Mouse (Mus musculus): ENCODE measurements around the gene Ccr1. TPM values are rescaled to one million over a fixed set of nuclear protein-coding genes. Genes with fewer than 3 reads are reported as not detected.
"Not testable (repeated sequence)": the region's sequence is repeated elsewhere in the genome, so short reads cannot be mapped to it uniquely, and the experiment has no call there.

Gene Ccr1
- polyA plus RNA-seq, 1 experiment from 2014 or later = 1.9 TPM

DNA sequence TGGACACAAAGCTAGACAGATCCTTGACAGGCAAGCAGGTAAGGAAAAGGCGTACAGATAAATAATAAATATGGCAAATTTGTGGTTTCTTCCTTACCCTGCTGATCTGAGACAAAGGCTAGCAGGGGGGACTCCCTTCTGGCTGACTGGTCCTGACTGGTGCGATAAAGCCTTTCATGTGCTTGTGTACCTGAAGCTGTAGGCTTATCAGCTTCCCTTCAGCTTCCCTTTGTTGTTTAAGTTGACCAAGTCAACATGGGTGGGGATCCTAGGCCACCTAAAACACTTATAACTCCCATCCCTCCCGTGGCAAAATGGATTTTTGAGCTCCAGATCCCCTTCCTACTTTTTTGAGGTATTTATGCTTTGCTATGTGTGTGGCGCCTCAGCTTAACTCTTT lies 13.4 kb upstream of the Ccr1 start:
- Histone ChIP-seq H3K4me2 (no peak overlapping the region), H3K36me3 (no peaks in the 10 kb centered on the region), H3K27ac (no peak overlapping the region), H3K4me1 (replicated peaks) (no peaks in the 10 kb centered on the region), H3K9ac (no peak overlapping the region), H3K27me3 (no peaks in the 10 kb centered on the region), H3K4me3 (no peak overlapping the region), H3K9me3 (replicated peaks) (no peaks in the 10 kb centered on the region)
- no peak for ATAC-seq (replicated peaks; ENCODE audit: insufficient number of reproducible peaks, insufficient read depth, low FRiP score, low read depth)
- WGBS = 63% methylated on average over 4 of the region's 4 CpGs

DNA sequence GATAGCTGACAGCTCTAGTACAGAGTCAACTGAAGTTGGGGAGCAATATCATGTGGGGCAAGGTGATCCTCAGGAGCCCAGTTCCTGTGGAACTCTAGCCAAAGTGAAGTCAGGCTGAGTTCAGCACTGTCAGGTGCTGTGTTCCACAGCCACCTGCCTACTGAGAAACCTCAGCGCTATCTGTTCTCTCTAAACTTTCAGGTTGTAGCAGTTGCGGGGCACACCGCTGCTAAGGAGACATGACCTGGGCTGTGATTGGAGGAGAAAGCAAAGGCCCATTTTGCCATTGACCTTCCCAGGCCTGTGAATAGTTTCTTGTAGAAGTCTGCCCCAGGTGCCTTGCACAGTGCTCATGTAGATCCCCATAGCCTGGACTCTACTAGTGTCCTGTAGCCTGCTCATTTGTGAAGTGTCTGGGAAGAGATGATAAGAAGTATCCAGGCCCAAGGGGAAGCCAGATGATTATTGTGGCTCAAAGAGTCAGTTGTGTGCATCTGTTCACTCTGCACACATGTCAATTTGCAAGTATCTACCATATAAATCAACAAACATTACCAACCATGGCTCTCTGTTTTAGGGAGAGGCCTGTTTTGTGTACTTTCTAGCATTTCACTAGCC lies 12.5 kb upstream of the Ccr1 start:
- H3K4me3 ChIP-seq; H3K4me1 ChIP-seq (replicated peaks); H3K9ac ChIP-seq; H3K27me3 ChIP-seq; H3K4me2 ChIP-seq; H3K36me3 ChIP-seq; H3K27ac ChIP-seq; H3K9me3 ChIP-seq (replicated peaks); ATAC-seq (replicated peaks; ENCODE audit: insufficient number of reproducible peaks, insufficient read depth, low FRiP score, low read depth): not testable (repeated sequence)
- WGBS = no CpG with 5 or more reads among the region's 3 CpGs

DNA sequence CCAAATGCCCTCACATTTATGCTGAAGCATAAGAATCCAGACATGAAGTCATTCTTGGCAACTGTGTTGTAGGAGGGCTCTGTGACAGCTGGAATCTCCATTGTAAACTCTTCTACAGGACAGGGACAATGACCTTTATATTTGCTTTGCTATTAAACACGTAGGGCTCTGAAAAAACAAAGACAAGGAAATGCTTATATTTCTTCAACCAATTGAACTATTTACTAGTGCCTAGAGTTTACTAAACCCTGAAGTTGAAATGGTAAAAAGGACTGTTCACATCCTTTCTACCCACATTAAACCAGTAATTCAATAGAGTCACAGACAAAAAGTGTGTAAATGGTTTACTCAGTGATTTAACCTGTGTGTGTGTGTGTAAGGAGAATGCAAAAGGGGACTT lies 9.8 kb upstream of the Ccr1 start, which contains the start of gene Ccr1l1:
Gene Ccr1l1 (minus strand): TSS at position 101 of the 400 bp plus-strand sequence.
- Histone ChIP-seq H3K4me1 (replicated peaks) (no peaks in the 10 kb centered on the region), H3K27ac (no peak within 1 kb of the TSS), H3K9ac (no peak within 1 kb of the TSS), H3K36me3 (no peaks in the 10 kb centered on the region), H3K9me3 (replicated peaks) (no peaks in the 10 kb centered on the region), H3K4me2 (no peak within 1 kb of the TSS), H3K27me3 (no peaks in the 10 kb centered on the region), H3K4me3 (no peak within 1 kb of the TSS)
- WGBS = 47% methylated on average over 1 of the region's 1 CpGs
- ATAC-seq (replicated peaks; ENCODE audit: insufficient number of reproducible peaks, insufficient read depth, low FRiP score, low read depth) = no peak

DNA sequence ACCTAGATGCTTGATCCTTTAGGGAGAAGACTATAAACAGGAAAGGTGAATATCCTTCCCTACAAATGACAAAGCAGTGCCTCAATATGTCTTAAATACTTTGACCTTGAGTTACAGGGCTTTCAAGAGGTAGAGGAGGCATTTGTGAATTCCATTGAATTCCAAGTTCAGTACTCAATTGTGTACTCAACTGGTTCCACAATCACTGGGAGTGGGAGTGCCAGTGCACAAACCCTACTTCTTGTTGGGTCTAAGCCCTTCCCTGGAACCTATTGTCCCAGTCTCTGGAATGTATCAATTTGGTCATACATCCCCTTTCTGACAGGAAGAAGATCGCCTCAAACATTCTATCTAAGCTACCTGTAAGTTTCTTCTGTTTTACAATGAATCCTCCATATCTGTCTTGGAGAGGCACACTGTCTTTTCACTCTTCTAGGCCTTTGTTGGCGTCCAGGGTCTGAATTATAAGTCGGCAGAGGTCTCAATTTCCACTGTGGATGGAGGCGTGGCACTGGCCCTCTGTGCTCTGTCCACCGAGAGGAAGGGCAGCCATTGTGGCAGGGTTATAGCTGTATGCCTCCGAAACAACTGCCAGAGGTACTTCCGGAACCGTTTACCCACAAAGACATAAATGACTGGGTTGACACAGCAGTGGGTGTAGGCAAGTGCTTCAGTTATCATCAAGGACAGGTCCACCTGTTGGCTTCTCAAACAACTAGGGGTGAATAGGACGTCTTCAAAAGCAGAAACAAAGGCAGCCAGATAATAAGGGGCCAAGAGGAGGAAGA lies 8.6 kb upstream of the Ccr1 start:
- no peak for ATAC-seq (replicated peaks; ENCODE audit: insufficient number of reproducible peaks, insufficient read depth, low FRiP score, low read depth)
- Histone ChIP-seq H3K36me3 (no peaks in the 10 kb centered on the region), H3K9ac (no peak overlapping the region), H3K27ac (no peak overlapping the region), H3K4me1 (replicated peaks) (no peaks in the 10 kb centered on the region), H3K27me3 (no peaks in the 10 kb centered on the region), H3K4me3 (no peak overlapping the region), H3K4me2 (no peak overlapping the region), H3K9me3 (replicated peaks) (no peaks in the 10 kb centered on the region)
- WGBS = 73% methylated on average over 9 of the region's 9 CpGs

DNA sequence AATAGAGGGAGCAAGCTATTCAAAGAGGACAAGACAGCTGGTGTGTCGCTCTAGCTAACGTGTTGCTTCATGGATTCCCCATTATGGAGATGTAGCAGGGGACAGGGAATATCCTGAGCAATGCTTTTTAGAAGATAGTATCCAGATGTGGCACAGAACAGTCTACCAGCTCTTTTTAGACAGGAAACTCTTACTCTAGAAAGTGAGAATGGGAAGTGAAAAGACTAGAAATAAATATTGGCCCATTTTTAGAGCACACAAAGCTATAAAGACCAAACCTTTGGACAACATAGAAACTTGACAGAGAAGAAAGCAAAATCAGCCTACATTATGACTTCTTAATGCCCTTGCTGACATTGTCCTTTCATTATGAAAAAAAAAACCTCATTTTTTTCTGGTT lies 7.1 kb upstream of the Ccr1 start:
- Histone ChIP-seq H3K36me3 (no peaks in the 10 kb centered on the region), H3K9me3 (replicated peaks) (no peaks in the 10 kb centered on the region), H3K9ac (no peak overlapping the region), H3K27me3 (no peaks in the 10 kb centered on the region), H3K4me3 (no peak overlapping the region), H3K4me2 (no peak overlapping the region), H3K4me1 (replicated peaks) (no peaks in the 10 kb centered on the region), H3K27ac (no peak overlapping the region)
- ATAC-seq (replicated peaks; ENCODE audit: insufficient number of reproducible peaks, insufficient read depth, low FRiP score, low read depth) = no peak
- WGBS = 59% methylated on average over 2 of the region's 2 CpGs

DNA sequence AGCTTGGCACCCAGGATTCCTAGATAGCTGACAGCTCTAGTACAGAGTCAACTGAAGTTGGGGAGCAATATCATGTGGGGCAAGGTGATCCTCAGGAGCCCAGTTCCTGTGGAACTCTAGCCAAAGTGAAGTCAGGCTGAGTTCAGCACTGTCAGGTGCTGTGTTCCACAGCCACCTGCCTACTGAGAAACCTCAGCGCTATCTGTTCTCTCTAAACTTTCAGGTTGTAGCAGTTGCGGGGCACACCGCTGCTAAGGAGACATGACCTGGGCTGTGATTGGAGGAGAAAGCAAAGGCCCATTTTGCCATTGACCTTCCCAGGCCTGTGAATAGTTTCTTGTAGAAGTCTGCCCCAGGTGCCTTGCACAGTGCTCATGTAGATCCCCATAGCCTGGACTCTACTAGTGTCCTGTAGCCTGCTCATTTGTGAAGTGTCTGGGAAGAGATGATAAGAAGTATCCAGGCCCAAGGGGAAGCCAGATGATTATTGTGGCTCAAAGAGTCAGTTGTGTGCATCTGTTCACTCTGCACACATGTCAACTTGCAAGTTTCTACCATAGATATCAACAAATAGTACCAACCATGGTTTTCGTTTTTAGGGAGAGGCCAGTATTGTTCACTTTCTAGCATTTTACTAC lies 1.5 kb downstream of the Ccr1 start:
- WGBS = 80% methylated on average over 1 of the region's 4 CpGs
- not testable (repeated sequence) for H3K36me3 ChIP-seq, H3K27ac ChIP-seq

DNA sequence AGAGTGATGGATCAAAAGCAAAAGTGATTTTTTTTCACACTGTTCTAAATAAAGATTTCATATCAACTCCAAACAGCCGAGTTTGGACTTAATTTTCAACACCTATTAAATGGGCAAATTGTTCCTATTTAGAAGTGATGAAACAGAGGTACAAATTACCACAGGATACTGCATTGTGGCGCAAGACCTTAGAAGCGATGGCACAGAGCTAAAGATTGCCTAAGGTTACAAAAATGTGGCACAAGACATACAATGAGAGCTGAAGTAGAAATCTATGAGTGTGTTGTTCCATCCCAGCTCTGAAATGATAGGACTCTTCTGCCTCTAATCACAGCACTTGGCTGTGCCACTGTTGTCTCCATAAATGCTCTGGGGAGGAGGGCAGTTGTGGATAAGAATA lies 3.7 kb downstream of the Ccr1 start:
- Histone ChIP-seq H3K27ac (no peak overlapping the region), H3K9me3 (replicated peaks) (no peaks in the 10 kb centered on the region), H3K4me1 (replicated peaks) (no peaks in the 10 kb centered on the region), H3K4me2 (no peak overlapping the region), H3K27me3 (no peaks in the 10 kb centered on the region), H3K36me3 (no peaks in the 10 kb centered on the region), H3K9ac (no peak overlapping the region), H3K4me3 (no peak overlapping the region)
- no peak for ATAC-seq (replicated peaks; ENCODE audit: insufficient number of reproducible peaks, insufficient read depth, low FRiP score, low read depth)
- 71% methylated on average over 3 of the region's 3 CpGs for WGBS

More for the DNA sequence above, 1.5 kb downstream of the Ccr1 start:
- H3K4me2 ChIP-seq; H3K9me3 ChIP-seq (replicated peaks); H3K9ac ChIP-seq; H3K4me1 ChIP-seq (replicated peaks); ATAC-seq (replicated peaks; ENCODE audit: insufficient number of reproducible peaks, insufficient read depth, low FRiP score, low read depth); H3K27me3 ChIP-seq; H3K4me3 ChIP-seq: not testable (repeated sequence)

DNA sequence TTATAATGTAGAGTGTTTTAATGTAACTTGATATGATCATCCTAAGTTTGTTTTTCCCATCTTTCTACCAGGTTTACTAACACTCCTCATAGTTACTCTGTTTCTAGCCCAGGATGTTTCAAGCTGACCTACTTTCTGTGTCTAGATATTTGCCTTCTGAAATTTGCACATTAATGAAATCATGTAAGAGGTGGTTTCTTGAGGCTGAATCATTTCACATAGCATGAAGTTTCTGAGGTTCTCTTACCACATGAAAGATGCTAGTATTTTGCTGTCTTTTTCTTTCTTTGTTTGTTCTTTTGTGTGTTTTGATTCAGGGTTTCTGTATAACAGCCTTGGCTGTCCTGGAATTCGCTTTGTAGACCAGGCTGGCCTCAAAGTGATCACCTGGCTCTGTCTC lies 8.3 kb downstream of the Ccr1 start:
- ATAC-seq (replicated peaks; ENCODE audit: insufficient number of reproducible peaks, insufficient read depth, low FRiP score, low read depth) = no peak
- Histone ChIP-seq H3K4me2 (no peak overlapping the region), H3K4me1 (replicated peaks) (no peaks in the 10 kb centered on the region), H3K4me3 (no peak overlapping the region), H3K9ac (no peak overlapping the region), H3K27me3 (no peaks in the 10 kb centered on the region), H3K36me3 (no peaks in the 10 kb centered on the region), H3K9me3 (replicated peaks) (no peaks in the 10 kb centered on the region), H3K27ac (no peak overlapping the region)
- 81% methylated on average over 1 of the region's 1 CpGs for WGBS

DNA sequence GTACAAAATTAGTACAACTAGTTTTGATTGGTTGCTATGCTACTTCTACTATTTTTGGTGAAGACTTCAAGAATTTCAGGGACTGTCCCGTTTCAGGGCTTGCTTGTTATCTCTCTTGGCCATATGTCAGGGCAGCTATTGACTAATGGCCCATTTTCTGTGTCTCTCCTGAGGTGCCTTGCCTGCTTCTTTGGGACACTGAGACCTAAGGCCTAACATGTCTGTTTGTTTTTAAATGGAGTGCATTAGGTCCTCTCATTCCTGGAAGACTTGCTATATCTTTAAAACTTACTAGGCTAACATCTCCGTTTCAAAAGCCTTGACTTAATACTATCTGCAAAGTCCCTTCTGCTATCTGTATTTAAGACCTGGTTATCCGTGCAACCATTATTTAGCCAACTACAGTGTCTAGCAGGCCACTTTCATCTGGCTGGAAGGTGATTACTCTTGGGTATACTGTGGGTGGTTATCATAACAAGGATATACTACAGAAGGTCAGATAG lies 10.5 kb downstream of the Ccr1 start:
- WGBS = 40% methylated on average over 3 of the region's 3 CpGs
- no peak overlapping the region for H3K4me2 ChIP-seq
- H3K4me3 ChIP-seq = no peak overlapping the region
- no peak overlapping the region for H3K9ac ChIP-seq
- H3K36me3 ChIP-seq = no peaks in the 10 kb centered on the region
- ATAC-seq (replicated peaks; ENCODE audit: insufficient number of reproducible peaks, insufficient read depth, low FRiP score, low read depth) = no peak
- H3K27ac ChIP-seq = no peak overlapping the region
- no peaks in the 10 kb centered on the region for H3K9me3 ChIP-seq (replicated peaks)
- no peaks in the 10 kb centered on the region for H3K27me3 ChIP-seq
- H3K4me1 ChIP-seq (replicated peaks) = no peaks in the 10 kb centered on the region

DNA sequence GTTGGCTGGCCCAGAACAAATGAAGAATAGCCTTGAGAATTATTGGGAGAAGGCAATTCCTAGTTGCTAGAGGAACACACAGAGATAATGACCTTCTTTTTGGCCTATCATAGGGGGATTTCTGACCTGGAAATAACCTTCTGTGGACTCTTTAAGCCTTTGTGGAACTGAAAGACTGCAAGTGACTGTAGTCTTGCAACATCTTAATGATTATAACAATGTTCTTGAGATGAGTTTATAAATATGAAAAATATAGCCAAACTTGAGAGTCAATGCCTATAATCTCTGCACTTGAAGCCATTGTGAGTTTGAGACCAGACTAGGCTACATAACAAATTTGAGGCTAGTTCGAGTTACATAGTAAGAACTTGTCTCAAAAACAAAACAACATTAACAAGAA lies 11.6 kb downstream of the Ccr1 start:
- no peaks in the 10 kb centered on the region for H3K4me1 ChIP-seq (replicated peaks)
- H3K9ac ChIP-seq = no peak overlapping the region
- no peak for ATAC-seq (replicated peaks; ENCODE audit: insufficient number of reproducible peaks, insufficient read depth, low FRiP score, low read depth)
- no peaks in the 10 kb centered on the region for H3K36me3 ChIP-seq
- H3K9me3 ChIP-seq (replicated peaks) = no peaks in the 10 kb centered on the region
- no peaks in the 10 kb centered on the region for H3K27me3 ChIP-seq
- whole genome bisulfite sequencing = 59% methylated on average over 1 of the region's 1 CpGs
- no peak overlapping the region for H3K27ac ChIP-seq
- no peak overlapping the region for H3K4me2 ChIP-seq
- no peak overlapping the region for H3K4me3 ChIP-seq

DNA sequence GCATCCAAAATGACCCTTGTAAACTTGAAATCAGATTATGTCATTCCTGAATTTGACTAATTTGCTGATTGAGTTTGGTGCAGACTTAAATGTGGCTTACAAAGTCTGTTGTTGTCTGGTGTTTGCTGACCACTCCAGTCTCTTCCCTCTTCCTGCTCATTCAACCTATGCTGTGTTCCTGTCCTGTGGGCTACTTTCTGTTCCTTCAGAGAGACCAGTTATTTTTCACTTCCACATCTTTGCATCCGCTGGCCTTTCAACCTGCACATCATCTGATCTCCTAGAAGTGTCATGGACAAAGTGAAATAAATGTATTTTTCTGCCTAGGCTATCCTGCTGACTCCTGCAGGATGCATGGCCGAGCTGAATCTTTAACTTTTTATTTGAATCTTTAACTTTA lies 14.9 kb downstream of the Ccr1 start:
- Histone ChIP-seq H3K4me2 (no peak overlapping the region), H3K36me3 (no peaks in the 10 kb centered on the region), H3K27ac (no peak overlapping the region), H3K4me3 (no peak overlapping the region), H3K4me1 (replicated peaks) (no peaks in the 10 kb centered on the region), H3K9ac (no peak overlapping the region), H3K27me3 (no peaks in the 10 kb centered on the region), H3K9me3 (replicated peaks) (no peaks in the 10 kb centered on the region)
- WGBS = 58% methylated on average over 2 of the region's 2 CpGs
- ATAC-seq (replicated peaks; ENCODE audit: insufficient number of reproducible peaks, insufficient read depth, low FRiP score, low read depth) = no peak
